Mouse (Mus musculus): Measurements from ENCODE around the gene Tnfrsf9.

Gene Tnfrsf9

GRCm38 (mm10) chr4:150927789-150928188, 13.4 kb downstream of the Tnfrsf9 start:
- no peak for DNase-seq (ENCODE audit: low spot score in 2 of 2)

DNA sequence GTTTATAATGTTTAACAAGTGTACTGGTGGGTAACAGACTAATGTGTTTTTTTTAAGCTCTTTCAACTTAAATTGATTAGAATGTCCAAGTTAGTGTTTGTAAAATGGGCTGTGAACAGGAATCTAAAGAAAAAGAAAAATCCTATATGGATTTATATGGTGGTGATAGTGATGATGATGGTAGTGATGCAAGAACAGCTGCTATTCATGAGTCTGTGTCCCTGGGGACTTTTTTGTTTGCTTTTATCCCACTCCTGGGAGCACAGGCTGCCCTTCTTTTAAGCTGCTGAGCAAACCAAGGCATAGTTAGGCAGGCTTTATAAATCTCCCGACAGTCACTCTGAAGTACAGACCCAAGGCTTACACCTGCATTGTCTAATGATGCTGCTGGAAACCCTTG, 19.1 kb downstream of the Tnfrsf9 start:
- no peak for DNase-seq (ENCODE audit: low spot score in 2 of 2)

GRCm38 (mm10) chr4:150937293-150938062, 23.1 kb downstream of the Tnfrsf9 start:
- no peak for DNase-seq (ENCODE audit: low spot score in 2 of 2)

DNA sequence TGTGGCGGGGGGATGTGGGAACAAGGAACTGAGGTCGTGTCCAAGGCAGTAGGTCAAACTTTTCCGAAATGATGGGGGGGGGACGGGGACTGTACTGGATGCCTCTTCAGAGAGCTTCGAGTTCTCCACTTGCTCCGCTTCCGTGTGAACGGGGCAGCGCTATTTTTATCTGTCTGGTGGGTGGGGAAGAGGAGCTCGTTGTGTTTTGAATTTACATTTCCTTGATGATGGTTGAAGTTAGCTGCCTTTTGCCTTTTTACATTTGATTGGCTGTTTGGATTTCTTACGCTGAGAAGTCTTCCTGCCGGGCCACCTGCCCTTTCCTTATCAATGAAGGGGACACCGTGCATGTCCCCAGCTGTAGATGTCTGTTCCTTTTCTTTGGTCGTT, 23.7 kb downstream of the Tnfrsf9 start:
- DNase-seq (ENCODE audit: low spot score in 2 of 2) = no peak

GRCm38 (mm10) chr4:150939991-150940651, 25.8 kb downstream of the Tnfrsf9 start:
- no peak for DNase-seq (ENCODE audit: low spot score in 2 of 2)

DNA sequence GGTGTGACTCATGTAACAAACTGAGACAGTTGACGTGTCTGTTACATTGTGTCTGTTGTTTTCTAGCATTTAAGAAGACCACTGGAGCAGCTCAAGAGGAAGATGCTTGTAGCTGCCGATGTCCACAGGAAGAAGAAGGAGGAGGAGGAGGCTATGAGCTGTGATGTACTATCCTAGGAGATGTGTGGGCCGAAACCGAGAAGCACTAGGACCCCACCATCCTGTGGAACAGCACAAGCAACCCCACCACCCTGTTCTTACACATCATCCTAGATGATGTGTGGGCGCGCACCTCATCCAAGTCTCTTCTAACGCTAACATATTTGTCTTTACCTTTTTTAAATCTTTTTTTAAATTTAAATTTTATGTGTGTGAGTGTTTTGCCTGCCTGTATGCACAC, 30.3 kb downstream of the Tnfrsf9 start:
- DNase-seq (ENCODE audit: low spot score in 2 of 2) = no peak

DNA sequence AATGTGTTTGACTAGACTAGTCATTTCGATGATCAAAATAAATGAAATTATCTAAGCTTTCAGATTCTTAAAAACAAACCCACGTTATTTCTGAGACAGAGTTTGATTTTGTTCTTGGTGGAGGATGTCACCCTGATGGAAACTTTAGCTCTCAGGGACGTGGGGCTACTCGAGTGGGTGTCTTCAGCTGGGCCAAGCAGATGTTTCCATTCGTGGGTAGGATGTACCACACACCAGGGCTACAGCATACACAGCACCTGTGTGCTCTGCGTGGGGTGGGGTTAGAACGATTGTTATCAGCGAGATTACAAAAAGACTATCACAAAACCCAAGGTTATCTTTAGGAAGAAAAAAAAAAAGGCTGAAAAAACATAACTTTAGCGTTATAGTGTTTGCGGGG, 36.6 kb downstream of the Tnfrsf9 start:
- DNase-seq (ENCODE audit: low spot score in 2 of 2) = no peak

DNA sequence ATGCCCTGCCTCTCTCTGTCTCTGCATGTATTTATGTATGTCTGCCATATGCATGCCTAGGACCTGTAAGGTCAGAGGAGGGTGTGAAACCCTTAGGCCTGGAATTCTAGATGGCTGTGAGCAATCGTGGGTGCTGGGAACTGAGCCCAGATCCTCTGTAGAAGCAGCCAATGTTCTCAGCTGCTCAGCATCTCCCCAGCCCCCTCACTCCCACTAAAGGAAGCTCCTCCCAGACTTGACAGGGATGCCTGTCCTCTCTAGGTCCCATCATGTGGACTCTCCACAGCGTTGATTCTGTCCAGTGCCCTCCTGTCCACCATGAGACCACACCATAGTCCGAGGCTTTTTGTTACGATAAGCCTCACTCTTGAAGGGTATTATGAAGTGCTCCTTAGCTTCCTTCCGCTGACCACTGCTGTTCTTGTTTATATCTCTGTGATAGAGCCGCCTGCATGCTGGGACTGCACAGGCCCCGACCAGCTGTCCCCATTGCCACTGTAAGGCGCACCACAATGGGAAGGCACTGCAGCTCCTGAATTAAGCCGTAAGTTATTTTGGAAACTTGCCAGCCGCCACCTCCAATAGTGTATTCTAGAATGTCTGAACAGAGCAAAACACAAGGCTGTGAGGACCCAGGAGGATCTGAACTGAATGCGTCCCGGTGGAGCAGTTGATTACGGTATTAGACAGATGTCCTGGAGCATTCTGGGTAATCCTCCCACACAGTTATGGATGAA, 42.2 kb downstream of the Tnfrsf9 start:
- no peak for DNase-seq (ENCODE audit: low spot score in 2 of 2)

GRCm38 (mm10) chr4:150957106-150957458, 42.7 kb downstream of the Tnfrsf9 start:
- no peak for DNase-seq (ENCODE audit: low spot score in 2 of 2)

DNA sequence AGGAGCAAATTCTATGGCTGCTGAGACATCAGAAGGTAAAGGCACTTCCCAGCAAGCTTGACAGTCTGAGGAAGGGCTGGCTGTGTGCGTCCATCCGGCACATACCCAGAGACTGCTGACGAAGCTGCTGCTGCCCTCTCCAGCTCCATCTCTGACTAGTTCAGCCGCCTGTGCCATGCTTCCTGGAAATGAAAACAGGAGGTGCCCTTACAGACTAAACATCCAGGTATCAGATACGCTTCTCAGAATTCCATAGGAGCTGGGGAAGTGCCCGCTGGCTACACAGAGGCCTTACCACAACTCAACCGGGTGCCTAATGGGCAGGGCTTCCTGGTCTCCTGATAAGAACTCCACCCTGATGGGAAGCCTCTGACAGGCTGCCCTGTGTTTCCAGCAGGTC, 44.2 kb downstream of the Tnfrsf9 start:
- no peak for DNase-seq (ENCODE audit: low spot score in 2 of 2)

DNA sequence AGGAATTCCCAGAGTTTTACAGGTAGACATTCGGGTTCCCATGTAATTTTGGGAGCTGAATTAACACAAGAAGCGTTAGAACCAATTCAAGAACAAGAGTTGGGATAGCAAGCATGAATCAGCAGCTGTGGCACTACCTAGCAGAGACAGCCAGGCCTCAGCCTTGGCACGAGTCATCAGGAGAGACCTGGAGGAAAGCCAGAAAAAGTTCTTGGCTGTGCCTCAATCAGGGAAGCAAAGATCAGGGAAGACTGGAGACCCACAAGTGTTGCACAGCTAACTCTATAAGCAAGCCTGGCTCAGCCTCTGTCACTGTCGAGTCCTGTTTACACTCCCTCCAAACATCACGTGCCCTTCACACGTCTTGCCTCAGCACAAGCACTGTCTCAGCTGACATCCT, 47.9 kb downstream of the Tnfrsf9 start:
- DNase-seq (ENCODE audit: low spot score in 2 of 2) = no peak

DNA sequence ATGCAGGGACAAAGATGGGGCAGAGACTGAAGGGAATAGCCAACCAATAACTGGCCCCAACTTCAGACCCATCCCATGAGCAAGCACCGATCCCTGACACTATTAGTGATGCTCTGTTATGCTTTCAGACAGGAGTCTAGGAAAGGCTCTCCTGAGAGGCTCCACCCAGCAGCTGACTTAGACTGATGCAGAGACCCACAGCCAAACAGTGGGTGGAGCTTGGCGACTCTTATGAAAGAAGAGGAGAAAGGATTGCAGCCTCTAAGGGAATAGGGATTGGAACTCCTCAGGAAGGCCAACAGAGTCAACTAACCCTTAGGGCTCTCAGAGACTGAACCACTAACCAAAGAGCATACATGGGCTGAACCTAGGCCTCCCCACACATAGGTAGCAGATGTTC, 49.3 kb downstream of the Tnfrsf9 start:
- no peak for DNase-seq (ENCODE audit: low spot score in 2 of 2)

DNA sequence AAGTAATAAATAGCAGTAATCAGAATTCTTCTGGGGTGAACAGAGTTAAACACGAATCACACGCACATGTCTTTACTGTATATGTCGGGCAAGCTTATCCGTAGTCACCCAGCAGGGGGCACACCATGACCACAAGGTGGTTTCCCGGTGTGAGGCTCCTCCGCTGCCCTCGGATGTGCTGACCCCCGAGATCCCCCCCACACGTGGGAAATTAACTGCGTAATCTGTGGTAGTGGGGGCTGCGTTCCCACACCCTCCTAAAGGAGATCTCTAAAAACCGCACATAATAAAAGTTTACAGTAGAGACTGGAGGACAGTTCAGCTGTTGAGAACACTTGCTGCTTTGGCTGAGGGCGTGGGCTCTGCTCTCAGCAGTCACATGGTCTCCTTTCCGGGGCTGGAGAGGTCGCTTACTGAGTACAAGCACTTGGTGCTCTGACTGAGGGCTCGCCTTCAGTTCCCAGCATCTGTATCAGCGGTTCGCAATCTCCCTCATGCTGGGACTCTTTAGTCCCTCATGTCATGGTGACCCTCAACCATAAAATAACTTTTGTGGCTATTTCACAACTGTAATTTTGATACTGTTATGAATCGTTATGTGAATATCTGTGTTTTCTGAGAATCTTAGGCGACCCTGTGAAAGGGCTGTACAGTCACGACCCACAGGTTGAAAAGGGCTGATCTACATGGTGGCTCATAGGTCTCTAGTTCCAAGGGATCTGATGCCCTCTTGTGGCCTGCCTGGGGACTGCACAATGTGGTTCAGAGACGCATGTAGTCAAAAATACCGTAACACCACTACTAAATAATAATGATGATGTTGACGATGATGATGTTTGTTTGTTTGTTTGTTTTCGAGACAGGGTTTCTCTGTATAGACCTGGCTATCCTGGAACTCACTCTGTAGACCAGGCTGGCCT, 50.5 kb downstream of the Tnfrsf9 start:
- DNase-seq (ENCODE audit: low spot score in 2 of 2) = peak; percentile 65 to 87

GRCm38 (mm10) chr4:150965555-150965951, 51.2 kb downstream of the Tnfrsf9 start:
- DNase-seq (ENCODE audit: low spot score in 2 of 2) = no peak

GRCm38 (mm10) chr4:150966556-150966955, 52.2 kb downstream of the Tnfrsf9 start:
- peak; percentile 34 to 76 for DNase-seq (ENCODE audit: low spot score in 2 of 2)

DNA sequence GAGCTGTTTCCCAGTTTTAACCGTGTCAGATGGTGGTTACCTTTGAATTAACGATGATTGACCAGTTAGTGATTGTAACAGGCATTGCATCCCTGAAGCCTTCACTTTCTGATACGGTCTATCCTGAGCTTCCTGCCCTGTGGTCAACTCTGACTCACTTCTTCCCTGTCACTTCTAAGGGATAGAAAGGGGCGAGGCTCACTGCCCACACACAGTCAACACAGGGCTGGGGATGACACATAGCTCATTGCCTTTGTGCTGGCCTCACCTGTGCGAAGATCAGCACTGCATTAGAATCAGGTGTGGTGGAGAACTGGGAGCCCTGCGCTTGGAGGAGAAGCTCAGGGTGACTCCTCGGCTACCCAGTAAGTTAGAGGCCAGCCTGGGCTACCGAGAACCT, 54.6 kb downstream of the Tnfrsf9 start:
- no peak for DNase-seq (ENCODE audit: low spot score in 2 of 2)

DNA sequence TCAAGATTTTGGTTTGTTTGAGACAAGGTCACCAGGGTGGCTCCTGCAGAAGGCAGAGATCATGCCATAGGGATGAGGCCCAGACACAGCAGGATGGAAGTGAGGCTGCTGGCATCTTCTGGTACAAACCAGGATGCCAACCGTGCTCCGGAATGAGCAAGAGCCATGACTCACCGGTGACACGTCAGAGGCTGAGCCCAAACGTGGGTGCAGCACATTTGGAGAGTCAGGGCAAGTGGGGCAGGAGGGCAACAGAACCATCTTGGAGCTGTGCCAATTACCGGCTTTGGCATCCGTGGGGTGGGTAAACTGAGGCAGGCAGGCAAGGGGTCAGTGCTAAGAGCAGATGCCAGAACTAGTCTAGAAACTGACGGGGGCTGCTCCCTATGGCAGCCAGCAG, 58.9 kb downstream of the Tnfrsf9 start:
- DNase-seq (ENCODE audit: low spot score in 2 of 2) = no peak

DNA sequence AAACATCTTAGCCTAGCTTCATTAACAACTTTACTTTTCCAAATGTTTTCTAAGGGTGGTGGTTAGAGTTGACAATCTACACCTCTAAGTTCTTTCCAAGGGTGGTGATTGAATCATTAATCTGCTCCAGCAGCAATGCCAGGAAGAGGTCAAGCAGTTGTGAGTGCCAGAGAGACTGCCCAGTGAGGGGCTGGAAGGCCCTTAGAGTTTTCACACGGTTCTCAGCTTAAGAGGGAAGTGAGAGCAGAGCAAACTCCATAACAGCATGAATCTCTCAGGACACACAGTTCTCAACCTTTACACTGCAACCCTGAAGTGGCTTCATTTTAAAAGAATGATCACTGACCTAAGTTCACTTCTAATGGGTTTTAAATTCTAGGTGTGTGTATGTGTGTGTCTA, 60.8 kb downstream of the Tnfrsf9 start:
- DNase-seq (ENCODE audit: low spot score in 2 of 2) = no peak

DNA sequence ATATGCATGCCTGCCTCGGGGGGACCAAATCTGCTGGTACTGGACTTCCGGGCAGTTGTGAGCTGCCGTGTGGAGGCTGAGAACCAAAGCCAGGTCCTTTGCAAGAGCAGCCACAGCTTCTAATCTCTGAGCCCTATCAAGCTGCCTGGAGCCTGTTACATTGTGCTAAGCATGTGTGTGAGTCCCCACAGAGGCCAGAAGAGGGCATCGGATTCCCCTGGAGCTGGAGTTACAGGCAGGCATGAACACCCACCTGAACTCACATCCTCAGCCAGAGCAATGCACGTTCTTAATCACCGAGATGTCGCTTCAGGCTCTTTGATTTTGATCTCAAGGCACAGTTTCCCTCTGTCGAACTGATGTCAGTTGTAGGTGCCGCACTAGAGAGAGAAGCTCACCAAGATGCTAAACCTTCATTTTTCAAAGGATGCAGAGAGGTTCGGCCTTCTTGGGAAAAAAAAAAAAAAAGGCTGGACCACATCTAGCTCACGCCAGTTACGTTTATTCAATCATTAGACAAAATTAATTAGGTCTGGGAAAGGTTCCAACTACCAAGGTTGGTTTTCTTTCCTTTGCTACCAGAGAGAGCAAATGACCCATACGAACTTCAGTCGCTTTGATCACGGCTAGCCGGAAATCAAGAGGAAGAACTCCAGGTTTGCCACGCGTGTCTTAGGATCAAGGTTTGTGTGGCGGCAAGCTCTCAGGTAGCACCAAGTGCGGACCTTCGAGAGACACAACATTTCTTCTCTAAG, 64.0 kb downstream of the Tnfrsf9 start:
- DNase-seq (ENCODE audit: low spot score in 2 of 2) = no peak

- no peak for DNase-seq (ENCODE audit: low spot score in 2 of 2)
Measured at GRCm38 (mm10) chr4:150979455-150979854, 65.1 kb downstream of the Tnfrsf9 start.

GRCm38 (mm10) chr4:150980153-150980552, 65.8 kb downstream of the Tnfrsf9 start:
- no peak for DNase-seq (ENCODE audit: low spot score in 2 of 2)
